Mouse (Mus musculus) E14TG2a.4 (cell line): ENCODE data around the gene Mrln.

Experiments used
- CTCF ChIP-seq: conservative IDR thresholded peaks from 2 replicates; pipeline ENCODE4 v1.5.1; 2014; ENCODE audit warnings: low read length
- NANOG ChIP-seq: IDR thresholded peaks from 2 replicates; pipeline ENCODE4 v1.6.1; 2014; ENCODE audit warnings: borderline replicate concordance, low read length, mixed read lengths

DNA sequence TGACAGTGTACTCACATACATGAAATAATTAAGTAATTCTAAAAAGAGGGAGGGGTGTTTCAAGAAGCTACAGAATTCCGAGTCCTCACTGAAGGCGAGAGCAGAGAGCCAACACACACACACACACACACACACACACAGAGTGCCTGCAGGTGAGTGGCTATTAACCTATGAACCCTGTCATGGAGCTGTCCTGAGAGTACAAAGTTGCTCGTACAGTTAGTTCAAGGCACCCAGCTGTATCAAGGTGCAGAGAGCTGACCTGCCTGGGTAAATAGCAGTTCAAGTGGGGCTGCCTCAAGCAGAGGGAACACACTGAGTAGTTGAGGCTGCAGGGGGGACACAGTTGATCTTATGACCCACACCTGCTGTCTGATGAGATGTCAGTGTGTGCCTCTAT lies 57.6 kb downstream of the Mrln start:
- TF ChIP-seq CTCF (no peak), NANOG (no peak)
